Mouse (Mus musculus): ENCODE measurements at regions not wholly inside any gene's neighbourhood (a gene's known extent, or its start where the extent isn't known, plus 50 kb on each side); places are given as distances from the start of the nearest gene placed in this dataset.

- DNase-seq (no peak), ATAC-seq (ENCODE audit: insufficient read depth) (no peak)
- no peak for TF ChIP-seq CTCF (IDR thresholded peaks at IDR 0.05; ENCODE audit: low read depth)
- no peaks in the 10 kb centered on the region for H3K36me3 ChIP-seq (ENCODE audit: insufficient read depth)
- no peak overlapping the region for H3K4me3 ChIP-seq (ENCODE audit: low read depth, low read length)
- no peaks in the 10 kb centered on the region for H3K27me3 ChIP-seq (ENCODE audit: insufficient read depth, low read length)
- H3K4me2 ChIP-seq: no peak overlapping the region
- no peak overlapping the region for H3K27ac ChIP-seq (ENCODE audit: low read depth)
- no peak overlapping the region for H3K9ac ChIP-seq
- no peaks in the 10 kb centered on the region for H3K9me3 ChIP-seq (ENCODE audit: low read depth, low read length)
- WGBS: 89% methylated on average over 7 of the region's 7 CpGs
- H3K4me1 ChIP-seq (ENCODE audit: insufficient read depth): no peaks in the 10 kb centered on the region
Observed at GRCm38 (mm10) chr14:74529368-74529951, 111.2 kb upstream of the Htr2a start.

- no peak; the same call in 1 of the 2 replicates for ATAC-seq (ENCODE audit: insufficient read depth)
- H3K4me3 ChIP-seq (ENCODE audit: low read depth, low read length): no peak overlapping the region
- H3K27ac ChIP-seq (ENCODE audit: low read depth): no peak overlapping the region
- H3K4me1 ChIP-seq (ENCODE audit: insufficient read depth): no peaks in the 10 kb centered on the region
- TF ChIP-seq CTCF (IDR thresholded peaks at IDR 0.05; ENCODE audit: low read depth): no peak
- no peak overlapping the region for H3K4me2 ChIP-seq
- peak; percentile 44 for DNase-seq
- no peak overlapping the region for H3K9ac ChIP-seq
- H3K36me3 ChIP-seq (ENCODE audit: insufficient read depth): no peaks in the 10 kb centered on the region
- H3K27me3 ChIP-seq (ENCODE audit: insufficient read depth, low read length): no peaks in the 10 kb centered on the region
- H3K9me3 ChIP-seq (ENCODE audit: low read depth, low read length): no peaks in the 10 kb centered on the region
- 63% methylated on average over 2 of the region's 2 CpGs for WGBS
Observed at GRCm38 (mm10) chr14:74538187-74538586, 102.5 kb upstream of the Htr2a start.

- ATAC-seq (ENCODE audit: insufficient read depth): no peak
- Histone ChIP-seq H3K9me3 (ENCODE audit: low read depth, low read length) (no peaks in the 10 kb centered on the region), H3K4me2 (no peak overlapping the region), H3K9ac (no peak overlapping the region), H3K4me1 (ENCODE audit: insufficient read depth) (no peaks in the 10 kb centered on the region), H3K4me3 (ENCODE audit: low read depth, low read length) (no peak overlapping the region), H3K36me3 (ENCODE audit: insufficient read depth) (no peaks in the 10 kb centered on the region), H3K27me3 (ENCODE audit: insufficient read depth, low read length) (no peaks in the 10 kb centered on the region), H3K27ac (ENCODE audit: low read depth) (no peak overlapping the region)
- TF ChIP-seq CTCF (IDR thresholded peaks at IDR 0.05; ENCODE audit: low read depth): no peak
- 86% methylated on average over 3 of the region's 3 CpGs for WGBS
- DNase-seq: no peak
Observed at GRCm38 (mm10) chr14:74544028-74544427, 96.6 kb upstream of the Htr2a start.

GRCm38 (mm10) chr14:74551091-74551490 is 89.5 kb upstream of the Htr2a start:
- Histone ChIP-seq H3K4me2 (no peak overlapping the region), H3K9ac (no peak overlapping the region), H3K4me3 (ENCODE audit: low read depth, low read length) (no peak overlapping the region), H3K27ac (ENCODE audit: low read depth) (no peak overlapping the region), H3K27me3 (ENCODE audit: insufficient read depth, low read length) (no peaks in the 10 kb centered on the region), H3K4me1 (ENCODE audit: insufficient read depth) (no peaks in the 10 kb centered on the region), H3K36me3 (ENCODE audit: insufficient read depth) (no peaks in the 10 kb centered on the region), H3K9me3 (ENCODE audit: low read depth, low read length) (no peaks in the 10 kb centered on the region)
- TF ChIP-seq CTCF (IDR thresholded peaks at IDR 0.05; ENCODE audit: low read depth): no peak
- DNase-seq: no peak
- 94% methylated on average over 2 of the region's 2 CpGs for WGBS
- no peak for ATAC-seq (ENCODE audit: insufficient read depth)

GRCm38 (mm10) chr14:74553636-74554035 is 87.0 kb upstream of the Htr2a start:
- no peaks in the 10 kb centered on the region for H3K27me3 ChIP-seq (ENCODE audit: insufficient read depth, low read length)
- H3K4me2 ChIP-seq: no peak overlapping the region
- no peaks in the 10 kb centered on the region for H3K4me1 ChIP-seq (ENCODE audit: insufficient read depth)
- 74% methylated on average over 1 of the region's 1 CpGs for WGBS
- no peak overlapping the region for H3K9ac ChIP-seq
- no peaks in the 10 kb centered on the region for H3K9me3 ChIP-seq (ENCODE audit: low read depth, low read length)
- H3K27ac ChIP-seq (ENCODE audit: low read depth): no peak overlapping the region
- H3K4me3 ChIP-seq (ENCODE audit: low read depth, low read length): no peak overlapping the region
- H3K36me3 ChIP-seq (ENCODE audit: insufficient read depth): no peaks in the 10 kb centered on the region
- peak; percentile 71; the same call in 1 of the 2 replicates for ATAC-seq (ENCODE audit: insufficient read depth)
- peak; percentile 48 for DNase-seq
- TF ChIP-seq CTCF (IDR thresholded peaks at IDR 0.05; ENCODE audit: low read depth): no peak

- no peaks in the 10 kb centered on the region for H3K27me3 ChIP-seq (ENCODE audit: insufficient read depth, low read length)
- DNase-seq (no peak), ATAC-seq (ENCODE audit: insufficient read depth) (no peak)
- H3K27ac ChIP-seq (ENCODE audit: low read depth): no peak overlapping the region
- no peak overlapping the region for H3K4me2 ChIP-seq
- no peak overlapping the region for H3K4me3 ChIP-seq (ENCODE audit: low read depth, low read length)
- H3K4me1 ChIP-seq (ENCODE audit: insufficient read depth): no peaks in the 10 kb centered on the region
- no peak overlapping the region for H3K9ac ChIP-seq
- WGBS: 59% methylated on average over 5 of the region's 5 CpGs
- TF ChIP-seq CTCF (IDR thresholded peaks at IDR 0.05; ENCODE audit: low read depth): no peak
- no peaks in the 10 kb centered on the region for H3K36me3 ChIP-seq (ENCODE audit: insufficient read depth)
- H3K9me3 ChIP-seq (ENCODE audit: low read depth, low read length): no peaks in the 10 kb centered on the region
Observed at GRCm38 (mm10) chr14:74558359-74558758, 82.3 kb upstream of the Htr2a start.
